Mouse (Mus musculus) limb, embryonic 15.5 days (tissue): ENCODE data around the gene Csf3r. TPM values are rescaled to one million over a fixed set of nuclear protein-coding genes. Genes with fewer than 3 reads are reported as not detected.
"Not testable (repeated sequence)": the region's sequence is repeated elsewhere in the genome, so short reads cannot be mapped to it uniquely, and the experiment has no call there.

Source experiments
- ATAC-seq: fragments of 200-750 bp; cut with Nextera tagmentation; 2 replicates; pipeline ENCODE4 v1.8.0; 2017; ENCODE audit warnings: low read depth, moderate TSS enrichment; ENCODE audit not compliant: insufficient number of reproducible peaks, low FRiP score, low TSS enrichment
- H3K27ac ChIP-seq: fragments of 300-500 bp; sonication (generic); 2 replicates; pipeline ENCODE4 v1.5.1; 2015; ENCODE audit warnings: moderate library complexity, mild to moderate bottlenecking, inconsistent platforms
- H3K27me3 ChIP-seq: fragments of 300-500 bp; sonication (generic); 2 replicates; pipeline ENCODE4 v1.6.1; 2015; ENCODE audit warnings: inconsistent platforms
- H3K36me3 ChIP-seq: fragments of 300-500 bp; sonication (generic); 2 replicates; pipeline ENCODE4 v1.6.1; 2015; ENCODE audit warnings: inconsistent platforms
- H3K4me1 ChIP-seq: fragments of 300-500 bp; sonication (generic); 2 replicates; pipeline ENCODE4 v1.6.1; 2015; ENCODE audit warnings: inconsistent platforms
- H3K4me2 ChIP-seq: fragments of 300-500 bp; sonication (generic); 2 replicates; pipeline ENCODE4 v1.6.1; 2015; ENCODE audit warnings: mild to moderate bottlenecking, inconsistent platforms
- H3K4me3 ChIP-seq: fragments of 300-500 bp; sonication (generic); 2 replicates; pipeline ENCODE4 v1.5.1; 2015; ENCODE audit warnings: mild to moderate bottlenecking, inconsistent platforms
- H3K9ac ChIP-seq: fragments of 300-500 bp; sonication (generic); 2 replicates; pipeline ENCODE4 v1.6.1; 2015; ENCODE audit warnings: inconsistent platforms
- H3K9me3 ChIP-seq: fragments of 300-500 bp; sonication (generic); 2 replicates; pipeline ENCODE4 v1.6.1; 2016; ENCODE audit warnings: inconsistent platforms
- WGBS: fragments of 180-500 bp; shearing (Covaris S2); methylation state at CpG from one replicate; pipeline ENCODE4 v1.1.7; 2015; 5-methylcytosine and 5-hydroxymethylcytosine counted together
- polyA plus RNA-seq: library from polyadenylated mRNA; unstranded; fragments of >200 nt; fragmentation: Nextera tagmentation; extraction: Ambion mirVana; gene quantifications from 2 replicates; pipeline ENCODE4 v1.2.1, GENCODE M21; 2015

Csf3r gene
- 0.66 and 1.2 TPM in 2 replicates for polyA plus RNA-seq

GRCm38 (mm10) chr4:126024303-126024900 is at the start of gene Csf3r:
Gene Csf3r (plus strand): TSS chr4:126024550.
- Histone ChIP-seq H3K4me1 (no peaks in the 10 kb centered on the region), H3K27ac (no peak within 1 kb of the TSS), H3K27me3 (no peaks in the 10 kb centered on the region), H3K4me2 (no peak within 1 kb of the TSS), H3K9ac (no peak within 1 kb of the TSS), H3K36me3 (no peaks in the 10 kb centered on the region), H3K4me3 (no peak within 1 kb of the TSS), H3K9me3 (no peaks in the 10 kb centered on the region)
- no peak for ATAC-seq
- 41% methylated on average over 16 of the region's 16 CpGs for WGBS

DNA sequence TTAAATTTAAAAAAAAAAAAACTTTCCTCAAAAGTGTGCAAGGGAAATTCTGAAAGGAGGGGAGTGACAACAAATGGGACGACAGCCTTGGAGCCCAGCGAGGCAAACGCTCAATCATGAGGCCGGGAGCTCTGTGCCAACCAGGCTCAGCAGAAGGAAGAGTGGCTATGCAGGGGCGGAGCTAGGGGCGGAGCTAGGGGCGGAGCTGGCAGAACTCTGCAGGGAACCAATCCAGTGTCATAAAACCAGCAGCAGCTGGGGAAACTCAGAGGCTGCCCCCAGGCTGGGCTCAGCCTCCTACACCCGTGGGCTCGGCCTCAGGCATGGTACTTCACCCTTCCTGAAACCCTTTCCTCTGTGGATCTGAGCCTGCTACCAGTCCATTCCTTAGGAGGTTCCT is 46.6 kb upstream of the Csf3r start:
- Histone ChIP-seq H3K27me3 (no peaks in the 10 kb centered on the region), H3K4me3 (no peak overlapping the region), H3K9ac (no peak overlapping the region), H3K9me3 (no peaks in the 10 kb centered on the region), H3K4me1 (no peaks in the 10 kb centered on the region), H3K27ac (no peak overlapping the region), H3K36me3 (no peaks in the 10 kb centered on the region), H3K4me2 (no peak overlapping the region)
- no peak for ATAC-seq
- WGBS = 54% methylated on average over 9 of the region's 9 CpGs

- Histone ChIP-seq H3K4me2 (no peak overlapping the region), H3K9me3 (no peaks in the 10 kb centered on the region), H3K4me1 (no peaks in the 10 kb centered on the region), H3K9ac (no peak overlapping the region), H3K27me3 (0 out of 2 replicates have a peak, but pooled peaks cover 1% of the 10 kb centered on the region), H3K27ac (no peak overlapping the region), H3K36me3 (no peaks in the 10 kb centered on the region), H3K4me3 (no peak overlapping the region)
- ATAC-seq = no peak
- 83% methylated on average over 8 of the region's 8 CpGs for WGBS
These were observed 41.1 kb upstream of the Csf3r start for GRCm38 (mm10) chr4:125983279-125983678.

DNA sequence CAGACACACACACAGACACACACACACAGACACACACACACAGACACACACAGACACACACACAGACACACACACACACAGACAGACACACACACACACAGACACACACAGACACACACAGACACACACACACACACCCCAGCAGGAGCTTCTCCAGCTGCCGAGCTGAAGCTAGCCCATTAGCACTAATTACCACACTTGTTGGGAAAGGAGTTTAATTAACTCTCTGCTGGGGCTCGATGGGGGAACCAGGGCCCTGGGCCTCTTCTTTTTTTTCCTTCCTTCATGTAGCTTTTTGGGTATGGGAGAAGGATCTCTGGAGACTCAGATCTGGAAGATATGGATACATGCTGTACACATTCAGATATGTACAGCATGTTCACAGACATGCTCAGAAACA is 38.6 kb upstream of the Csf3r start:
- not testable (repeated sequence) for H3K27ac ChIP-seq, H3K4me1 ChIP-seq, H3K4me3 ChIP-seq, H3K9me3 ChIP-seq, H3K4me2 ChIP-seq, H3K9ac ChIP-seq, H3K36me3 ChIP-seq, ATAC-seq
- 7% methylated on average over 2 of the region's 2 CpGs for WGBS
- peaks cover 15% of the 10 kb centered on the region; the same call in 1 of the 2 replicates for H3K27me3 ChIP-seq

DNA sequence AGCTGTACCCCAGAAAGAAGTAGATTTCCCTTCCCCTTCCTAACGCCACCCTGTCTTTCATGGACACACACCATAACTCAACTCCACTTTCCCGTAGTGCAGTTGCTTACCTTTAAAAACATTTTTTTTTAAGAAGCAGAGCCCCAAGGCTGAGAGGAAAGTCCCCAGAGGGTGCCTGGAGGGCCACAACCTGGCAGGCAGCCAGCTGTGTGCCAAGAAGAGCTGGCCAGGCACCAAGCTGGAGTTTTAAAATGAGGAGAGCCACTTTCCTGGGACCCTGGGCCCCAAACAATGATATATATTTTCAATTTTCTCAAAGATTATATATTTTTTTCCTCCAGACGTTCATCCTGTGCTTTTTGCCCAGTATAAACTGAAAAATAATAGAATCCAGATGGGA is 37.3 kb upstream of the Csf3r start:
- Histone ChIP-seq H3K36me3 (no peaks in the 10 kb centered on the region), H3K9ac (no peak overlapping the region), H3K9me3 (no peaks in the 10 kb centered on the region), H3K27ac (no peak overlapping the region), H3K4me2 (no peak overlapping the region), H3K4me3 (no peak overlapping the region), H3K27me3 (peaks cover 15% of the 10 kb centered on the region; the same call in 1 of the 2 replicates), H3K4me1 (no peaks in the 10 kb centered on the region)
- 46% methylated on average over 3 of the region's 3 CpGs for WGBS
- no peak for ATAC-seq

- Histone ChIP-seq H3K4me2 (no peak overlapping the region), H3K36me3 (no peaks in the 10 kb centered on the region), H3K9me3 (no peaks in the 10 kb centered on the region), H3K9ac (no peak overlapping the region), H3K4me3 (no peak overlapping the region), H3K27ac (no peak overlapping the region), H3K27me3 (peaks cover 19% of the 10 kb centered on the region; the same call in 1 of the 2 replicates), H3K4me1 (no peaks in the 10 kb centered on the region)
- ATAC-seq = no peak
- 53% methylated on average over 11 of the region's 11 CpGs for WGBS
These were observed 35.3 kb upstream of the Csf3r start for GRCm38 (mm10) chr4:125989061-125989460.

- Histone ChIP-seq H3K27ac (no peak overlapping the region), H3K4me1 (no peaks in the 10 kb centered on the region), H3K4me3 (no peak overlapping the region), H3K36me3 (no peaks in the 10 kb centered on the region), H3K4me2 (no peak overlapping the region), H3K27me3 (peaks cover 19% of the 10 kb centered on the region; the same call in 1 of the 2 replicates), H3K9ac (no peak overlapping the region), H3K9me3 (no peaks in the 10 kb centered on the region)
- 31% methylated on average over 7 of the region's 7 CpGs for WGBS
- no peak for ATAC-seq
These were observed 34.2 kb upstream of the Csf3r start for GRCm38 (mm10) chr4:125990143-125990542.

DNA sequence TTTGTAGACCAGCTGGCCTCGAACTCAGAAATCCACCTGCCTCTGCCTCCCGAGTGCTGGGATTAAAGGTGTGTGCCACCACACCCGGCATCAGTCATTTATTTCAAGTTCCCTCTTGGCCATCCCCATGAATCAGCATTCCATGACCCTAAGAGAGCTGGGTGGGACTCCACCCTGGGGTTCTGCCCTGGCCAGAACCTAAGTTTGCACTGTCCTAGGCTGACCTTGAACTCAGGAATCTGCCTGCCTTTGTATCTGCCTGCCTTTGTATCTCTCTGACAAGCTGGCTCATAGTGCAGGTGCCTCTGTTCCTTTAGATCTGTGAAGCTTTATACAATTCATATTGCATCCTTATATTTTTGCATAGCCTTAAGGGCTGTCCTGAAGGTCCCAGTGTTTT is 32.1 kb upstream of the Csf3r start:
- Histone ChIP-seq H3K9ac (no peak overlapping the region), H3K9me3 (no peaks in the 10 kb centered on the region), H3K27me3 (peaks cover 19% of the 10 kb centered on the region; the same call in 1 of the 2 replicates), H3K27ac (no peak overlapping the region), H3K4me3 (no peak overlapping the region), H3K4me1 (no peaks in the 10 kb centered on the region), H3K4me2 (no peak overlapping the region), H3K36me3 (no peaks in the 10 kb centered on the region)
- WGBS = 78% methylated on average over 3 of the region's 3 CpGs
- no peak for ATAC-seq

- H3K9me3 ChIP-seq = no peaks in the 10 kb centered on the region
- H3K27ac ChIP-seq = no peak overlapping the region
- H3K4me1 ChIP-seq = no peaks in the 10 kb centered on the region
- no peaks in the 10 kb centered on the region for H3K36me3 ChIP-seq
- H3K9ac ChIP-seq = no peak overlapping the region
- no peak overlapping the region for H3K4me3 ChIP-seq
- H3K4me2 ChIP-seq = no peak overlapping the region
- WGBS = 58% methylated on average over 2 of the region's 2 CpGs
- ATAC-seq = no peak
- H3K27me3 ChIP-seq = peaks cover 19% of the 10 kb centered on the region; the same call in 1 of the 2 replicates
These were observed 31.4 kb upstream of the Csf3r start for GRCm38 (mm10) chr4:125992906-125993305.

DNA sequence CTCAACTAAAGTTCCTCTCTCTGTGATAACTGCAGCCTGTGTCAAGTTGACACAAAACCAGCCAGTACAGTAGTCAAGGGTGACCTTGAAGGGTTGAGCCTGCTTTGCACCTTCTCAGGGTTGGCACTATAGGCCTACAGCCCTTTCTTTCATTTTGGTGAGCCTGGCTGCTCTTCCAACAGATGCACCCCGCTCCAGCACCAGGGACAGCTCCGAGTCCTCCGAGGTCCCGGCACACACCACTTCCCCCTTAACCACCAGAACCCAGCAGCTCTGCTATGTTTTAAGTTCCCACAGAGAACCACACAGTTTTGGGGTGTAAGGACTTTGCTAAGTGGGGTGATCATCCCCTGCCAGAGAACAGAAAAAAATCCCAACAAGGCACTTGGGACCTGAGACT is 27.8 kb upstream of the Csf3r start:
- Histone ChIP-seq H3K27me3 (0 out of 2 replicates have a peak, but pooled peaks cover 4% of the 10 kb centered on the region), H3K4me2 (no peak overlapping the region), H3K9me3 (no peaks in the 10 kb centered on the region), H3K27ac (no peak overlapping the region), H3K9ac (no peak overlapping the region), H3K4me3 (no peak overlapping the region), H3K36me3 (no peaks in the 10 kb centered on the region), H3K4me1 (no peaks in the 10 kb centered on the region)
- 8% methylated on average over 4 of the region's 4 CpGs for WGBS
- ATAC-seq = no peak

DNA sequence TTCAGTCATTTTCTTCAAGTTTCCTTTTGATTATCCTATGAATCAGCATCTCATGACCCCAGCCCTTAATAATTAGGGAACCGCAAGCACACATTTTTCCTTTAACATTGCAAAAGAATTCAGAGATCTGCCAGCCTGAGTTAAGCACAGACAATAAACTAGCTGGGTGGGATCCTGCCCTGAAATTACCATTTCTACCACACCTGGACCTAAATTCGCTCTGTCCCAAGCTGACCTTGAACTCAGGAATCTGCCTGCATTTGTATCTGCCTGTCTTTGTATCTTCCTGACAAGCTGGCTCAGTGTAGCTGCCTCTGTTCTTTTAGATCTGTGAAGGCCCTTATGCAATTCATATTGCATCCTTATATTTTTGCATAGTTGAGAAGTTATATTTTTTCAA is 26.5 kb upstream of the Csf3r start:
- H3K9me3 ChIP-seq = no peaks in the 10 kb centered on the region
- no peak overlapping the region for H3K27ac ChIP-seq
- H3K9ac ChIP-seq = no peak overlapping the region
- H3K4me2 ChIP-seq = no peak overlapping the region
- WGBS = 87% methylated on average over 2 of the region's 2 CpGs
- no peaks in the 10 kb centered on the region for H3K36me3 ChIP-seq
- no peak overlapping the region for H3K4me3 ChIP-seq
- 0 out of 2 replicates have a peak, but pooled peaks cover 4% of the 10 kb centered on the region for H3K27me3 ChIP-seq
- no peak for ATAC-seq
- H3K4me1 ChIP-seq = no peaks in the 10 kb centered on the region

DNA sequence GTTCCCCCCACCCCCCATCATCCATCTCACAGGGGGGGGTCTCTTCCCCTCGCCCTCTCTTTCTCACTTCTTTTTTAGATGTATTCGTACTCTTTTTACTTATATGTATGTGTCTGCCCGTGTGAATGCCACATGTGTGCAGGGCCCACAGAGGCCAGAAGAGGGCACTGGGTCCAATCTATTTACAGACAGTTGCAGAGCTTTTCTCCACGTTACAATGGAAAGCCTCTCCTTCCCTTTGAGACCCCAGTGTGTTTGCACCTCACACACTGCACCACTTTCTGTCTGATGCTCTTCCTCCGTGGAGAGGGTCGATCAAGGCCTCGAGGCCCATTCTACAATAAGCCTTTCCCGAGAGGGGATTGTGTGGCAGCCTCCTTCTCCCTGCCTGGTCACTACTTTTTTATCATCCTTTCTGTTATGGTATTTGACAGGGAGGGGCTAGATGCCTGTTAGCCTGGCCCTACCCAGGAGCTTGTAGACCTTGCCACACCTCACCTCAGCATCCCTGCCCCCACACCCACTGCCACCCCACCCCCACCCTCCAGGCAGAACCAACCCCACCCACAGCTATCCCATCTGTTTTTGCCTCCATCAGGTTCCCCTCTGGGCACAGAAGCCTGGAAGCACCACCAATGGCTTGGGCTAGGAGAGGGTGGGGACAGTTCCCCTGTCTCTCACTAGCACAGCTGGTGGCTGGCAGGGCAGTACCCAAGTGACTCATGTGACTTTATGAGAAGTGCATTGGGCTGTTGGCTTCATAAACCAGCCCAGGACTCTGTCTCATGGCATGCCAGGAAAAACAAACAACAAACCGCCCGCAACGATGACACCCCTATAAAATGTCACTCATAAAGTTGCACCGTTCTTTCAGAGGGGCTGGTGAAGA is 22.8 kb upstream of the Csf3r start:
- H3K9me3 ChIP-seq = no peaks in the 10 kb centered on the region
- ATAC-seq = no peak

More for the DNA sequence above, 22.8 kb upstream of the Csf3r start:
- H3K9ac ChIP-seq = no peak overlapping the region
- no peak overlapping the region for H3K4me2 ChIP-seq
- no peaks in the 10 kb centered on the region for H3K27me3 ChIP-seq
- WGBS = 84% methylated on average over 12 of the region's 12 CpGs
- no peak overlapping the region for H3K27ac ChIP-seq
- H3K4me1 ChIP-seq = no peaks in the 10 kb centered on the region
- H3K4me3 ChIP-seq = no peak overlapping the region
- H3K36me3 ChIP-seq = no peaks in the 10 kb centered on the region
